Mouse (Mus musculus): ENCODE data around the gene Lgals12.
A peak's percentile ranks its signal among the peaks of the same experiment; 100 is the strongest.

Gene Lgals12

GRCm38 (mm10) chr19:7606801-7607689, at the start of gene Lgals12:
Gene Lgals12, minus strand, starts transcription at chr19:7607193.
- peak; percentile 30 for DNase-seq

- DNase-seq: peak; percentile 9
Observed at GRCm38 (mm10) chr19:7648913-7649666, 42.1 kb upstream of the Lgals12 start.

GRCm38 (mm10) chr19:7633786-7634185, 26.8 kb upstream of the Lgals12 start:
- no peak for DNase-seq

- DNase-seq: no peak
Observed at GRCm38 (mm10) chr19:7633021-7633420, 26.0 kb upstream of the Lgals12 start.

- DNase-seq: peak; percentile 76
Observed at GRCm38 (mm10) chr19:7617696-7618095, 10.7 kb upstream of the Lgals12 start.

- DNase-seq: no peak
Observed at GRCm38 (mm10) chr19:7617085-7617484, 10.1 kb upstream of the Lgals12 start.

- DNase-seq: no peak
Observed at GRCm38 (mm10) chr19:7616231-7616930, 9.4 kb upstream of the Lgals12 start.

GRCm38 (mm10) chr19:7613151-7613550, 6.2 kb upstream of the Lgals12 start:
- no peak for DNase-seq

GRCm38 (mm10) chr19:7611942-7612757, 5.2 kb upstream of the Lgals12 start, which contains the start of gene Hrasls5:
Gene Hrasls5, plus strand, starts transcription at chr19:7612541.
- DNase-seq: peak; percentile 31

GRCm38 (mm10) chr19:7607690-7608201, 753 bp upstream of the Lgals12 start:
- no peak for DNase-seq

- DNase-seq: peak; percentile 91
Observed at GRCm38 (mm10) chr19:7605930-7606783, 836 bp downstream of the Lgals12 start.

- no peak for DNase-seq
Observed at GRCm38 (mm10) chr19:7605013-7605412, 2.0 kb downstream of the Lgals12 start.

GRCm38 (mm10) chr19:7604107-7604506, 2.9 kb downstream of the Lgals12 start:
- no peak for DNase-seq

GRCm38 (mm10) chr19:7601551-7601950, 5.4 kb downstream of the Lgals12 start:
- DNase-seq: no peak

GRCm38 (mm10) chr19:7598481-7598880, 8.5 kb downstream of the Lgals12 start:
- DNase-seq: peak; percentile 38

- DNase-seq: peak; percentile 60
Observed at GRCm38 (mm10) chr19:7595534-7595933, 11.5 kb downstream of the Lgals12 start.

GRCm38 (mm10) chr19:7592018-7592417, 15.0 kb downstream of the Lgals12 start:
- DNase-seq: peak; percentile 51

GRCm38 (mm10) chr19:7590795-7591194, 16.2 kb downstream of the Lgals12 start:
- no peak for DNase-seq

- DNase-seq: no peak
Observed at GRCm38 (mm10) chr19:7585764-7586163, 21.2 kb downstream of the Lgals12 start.

- DNase-seq: no peak
Observed at GRCm38 (mm10) chr19:7585279-7585678, 21.7 kb downstream of the Lgals12 start.

- no peak for DNase-seq
Observed at GRCm38 (mm10) chr19:7583599-7583998, 23.4 kb downstream of the Lgals12 start.

Measured in kidney, postnatal 14 days (tissue).